Mouse (Mus musculus) ES-Bruce4 (cell line): ENCODE results near the gene Dctn2.

ENCODE experiments used
- CTCF ChIP-seq: IDR thresholded peaks from one replicate; pipeline ENCODE4 v1.8.1; 2011; ENCODE audit warnings: low read depth, low read length
- POLR2A ChIP-seq: IDR thresholded peaks from one replicate; pipeline ENCODE4 v1.8.1; 2011; ENCODE audit warnings: low read length; ENCODE audit not compliant: insufficient read depth

GRCm38 (mm10) chr10:127321621-127322020, 55.5 kb downstream of the Dctn2 start, which contains the start of gene Arhgap9:
- TF ChIP-seq CTCF (no peak), POLR2A (no peak)
